Mouse (Mus musculus): ENCODE measurements around the gene Krt27.
A peak's percentile ranks its signal among the peaks of the same experiment; 100 is the strongest.

The Krt27 gene

DNA sequence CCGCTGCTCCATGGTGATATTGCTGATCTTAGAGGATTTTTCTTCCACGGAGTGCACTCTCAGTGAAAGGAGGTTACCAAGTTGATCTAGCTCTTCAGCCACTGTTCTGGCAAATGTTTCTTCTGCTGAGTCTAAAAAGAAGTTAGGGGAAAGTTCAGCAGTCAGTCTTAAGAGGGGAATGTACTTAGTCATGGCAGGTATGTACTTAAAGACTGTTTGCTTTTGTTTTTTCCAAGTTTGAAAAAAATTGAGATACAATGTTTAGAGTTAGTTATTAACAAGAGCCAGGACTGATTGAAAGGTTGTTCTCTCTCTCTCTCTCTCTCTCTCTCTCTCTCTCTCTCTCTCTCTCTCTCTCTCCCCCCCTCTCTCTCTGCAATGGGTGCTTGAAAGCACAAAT is 21.2 kb downstream of the Krt27 start:
- no peak for DNase-seq (ENCODE audit: low read depth, low spot score)

DNA sequence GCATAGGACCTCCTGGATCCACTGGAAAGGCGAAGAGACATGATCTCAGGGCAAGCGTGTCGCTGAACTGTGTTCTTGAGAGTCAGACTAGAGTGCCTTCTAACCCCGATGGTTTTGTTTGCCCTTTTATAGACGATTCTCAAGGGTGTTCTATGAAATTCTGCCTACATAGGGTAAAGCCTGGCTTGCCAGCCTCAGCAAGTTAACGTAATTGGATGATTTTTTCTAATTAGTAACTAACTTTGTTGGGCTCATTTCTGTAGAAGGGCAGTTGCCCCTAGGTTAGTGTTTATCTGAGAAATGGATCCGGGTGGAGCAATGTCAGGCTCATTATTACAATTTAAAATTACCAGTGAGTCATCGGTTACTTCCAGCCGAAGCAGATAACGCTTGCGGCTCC is 28.1 kb downstream of the Krt27 start, which contains the start of gene Krt25:
TSS of gene Krt25 (minus strand) at position 101 of the 400 bp plus-strand sequence.
- no peak for DNase-seq (ENCODE audit: low read depth, low spot score)

DNA sequence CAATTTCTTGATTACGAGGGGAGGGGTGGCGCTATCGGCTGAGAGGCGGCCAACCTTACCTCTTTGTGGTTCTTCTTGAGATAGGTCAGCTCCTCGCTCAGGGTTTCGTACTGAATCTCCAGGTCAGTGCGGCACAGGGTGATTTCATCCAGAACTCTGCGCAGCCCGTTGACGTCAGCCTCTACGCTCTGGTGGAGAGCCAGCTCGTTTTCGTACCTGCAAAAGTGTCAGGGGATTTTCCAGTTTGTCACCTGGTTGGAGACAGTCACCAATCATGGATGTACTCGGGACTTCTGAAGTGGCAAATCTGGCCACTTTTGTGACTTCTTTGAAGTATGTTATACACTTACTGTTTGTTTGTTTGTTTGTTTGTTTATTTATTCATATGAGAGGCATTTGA is 29.8 kb downstream of the Krt27 start:
- no peak for DNase-seq (ENCODE audit: low read depth, low spot score)

DNA sequence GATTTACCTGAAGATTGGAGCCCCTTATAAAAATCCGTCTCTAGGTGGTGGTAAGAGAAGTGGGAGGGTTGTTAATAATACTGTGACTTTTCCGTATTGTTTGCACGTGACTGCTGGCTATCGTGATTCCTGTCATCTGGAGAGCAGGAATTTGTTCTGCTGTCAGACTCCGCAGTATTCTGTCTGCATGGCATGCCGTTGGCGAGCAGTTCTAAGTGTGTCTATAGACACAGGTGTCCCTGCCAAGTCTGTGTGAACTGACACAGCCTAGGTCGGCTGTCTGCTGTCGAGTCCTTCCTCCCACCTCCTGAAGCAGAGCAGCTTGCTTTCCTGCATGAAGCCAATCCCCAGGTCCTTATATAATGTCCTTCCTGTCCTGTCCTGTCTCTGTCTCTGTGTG is 31.8 kb downstream of the Krt27 start:
- DNase-seq (ENCODE audit: low read depth, low spot score) = no peak

- DNase-seq (ENCODE audit: low read depth, low spot score) = no peak
These were observed 34.4 kb downstream of the Krt27 start for GRCm38 (mm10) chr11:99316543-99316942.

- no peak for DNase-seq (ENCODE audit: low read depth, low spot score)
These were observed 36.3 kb downstream of the Krt27 start for GRCm38 (mm10) chr11:99314594-99314993.

GRCm38 (mm10) chr11:99310882-99311281 is 40.0 kb downstream of the Krt27 start:
- no peak for DNase-seq (ENCODE audit: low read depth, low spot score)

GRCm38 (mm10) chr11:99307579-99307978 is 43.3 kb downstream of the Krt27 start:
- peak; percentile 32 for DNase-seq (ENCODE audit: low read depth, low spot score)
